Comparison of ENCODE assay signal across 8 mouse cellular contexts in genomic region chr10:79986963-79987362, GRCm38 (mm10). TPM values are rescaled to one million over a fixed set of nuclear protein-coding genes. Genes with fewer than 3 reads are reported as not detected.
DNase-seq lines count a peak whose midpoint lies in the region; ATAC-seq and TF ChIP-seq lines count a peak whose summit lies in the region.

No protein-coding gene starts in this region.

- H3K9me3 ChIP-seq in embryonic facial prominence, embryonic 13.5 days: peaks cover 7% of the 10 kb centered on the region; the same call in 1 of the 2 replicates
- H3K9me3 ChIP-seq in heart, embryonic 12.5 days (replicated peaks): peaks cover 7% of the 10 kb centered on the region; the same call in 1 of the 2 replicates
- H3K9me3 ChIP-seq in kidney, embryonic 16.5 days (ENCODE audit: low read length): peaks cover 6% of the 10 kb centered on the region; the same call in 1 of the 2 replicates
- H3K9me3 ChIP-seq in liver, embryonic 11.5 days (ENCODE audit: control insufficient read depth, low read length): peaks cover 3% of the 10 kb centered on the region

- H3K27ac ChIP-seq in embryonic facial prominence, embryonic 13.5 days: peak overlapping the region; percentile 98
- peak overlapping the region; percentile 94 for H3K27ac ChIP-seq in heart, embryonic 12.5 days (ENCODE audit: poor library complexity, severe bottlenecking)
- H3K27ac ChIP-seq in kidney, embryonic 16.5 days (ENCODE audit: low read length): peak overlapping the region; percentile 96
- peak overlapping the region; percentile 98 for H3K27ac ChIP-seq in liver, embryonic 11.5 days (ENCODE audit: low read depth, low read length)

- H3K79me2 ChIP-seq in myocyte (ENCODE audit: control insufficient read depth, insufficient read depth): peaks cover 33% of the 10 kb centered on the region

- peak; percentile 93 for DNase-seq in 3134 (ENCODE audit: extremely low read depth, insufficient read length, low spot score)
- peak; percentile 92 for DNase-seq in adrenal gland, postnatal 14 days
- peak; percentile 84 for DNase-seq in liver, embryonic 11.5 days (ENCODE audit: low spot score)
- peak; percentile 97 for DNase-seq in splenic B cell, adult 2 months (ENCODE audit: low read depth, low spot score)

- peaks cover 13% of the 10 kb centered on the region for H3K36me3 ChIP-seq in embryonic facial prominence, embryonic 13.5 days
- peaks cover 14% of the 10 kb centered on the region for H3K36me3 ChIP-seq in heart, embryonic 12.5 days
- H3K36me3 ChIP-seq in kidney, embryonic 16.5 days (ENCODE audit: insufficient read depth, low read length): peaks cover 14% of the 10 kb centered on the region
- H3K36me3 ChIP-seq in liver, embryonic 11.5 days (ENCODE audit: control insufficient read depth, insufficient read depth, low read length): peaks cover 8% of the 10 kb centered on the region; the same call in 1 of the 2 replicates
- H3K36me3 ChIP-seq in myocyte (ENCODE audit: control insufficient read depth, insufficient read depth): peaks cover under 1% of the 10 kb centered on the region
- peaks cover 7% of the 10 kb centered on the region; the same call in 1 of the 2 replicates for H3K36me3 ChIP-seq in splenic B cell, adult 2 months (ENCODE audit: control insufficient read depth, insufficient read depth, low read length, poor library complexity, severe bottlenecking)

- H3K27me3 ChIP-seq in embryonic facial prominence, embryonic 13.5 days: no peaks in the 10 kb centered on the region
- H3K27me3 ChIP-seq in heart, embryonic 12.5 days (replicated peaks): no peaks in the 10 kb centered on the region
- no peaks in the 10 kb centered on the region for H3K27me3 ChIP-seq in kidney, embryonic 16.5 days (ENCODE audit: insufficient read depth, low read length)
- peaks cover 8% of the 10 kb centered on the region for H3K27me3 ChIP-seq in liver, embryonic 11.5 days (replicated peaks; ENCODE audit: control insufficient read depth, insufficient read depth, low read length)
- H3K27me3 ChIP-seq in myocyte (ENCODE audit: control insufficient read depth, insufficient read depth, insufficient read length): no peaks in the 10 kb centered on the region
- H3K27me3 ChIP-seq in splenic B cell, adult 2 months (ENCODE audit: control insufficient read depth, insufficient read depth, low read length, poor library complexity, severe bottlenecking): no peaks in the 10 kb centered on the region

- H3K9ac ChIP-seq in embryonic facial prominence, embryonic 13.5 days: peak overlapping the region; percentile 92
- H3K9ac ChIP-seq in heart, embryonic 12.5 days: peak overlapping the region; percentile 89
- 0 out of 2 replicates have a peak overlapping the region, but pooled peaks have one; percentile 1 for H3K9ac ChIP-seq in kidney, embryonic 16.5 days (replicated peaks; ENCODE audit: low read length)
- peak overlapping the region; percentile 92; the same call in 1 of the 2 replicates for H3K9ac ChIP-seq in liver, embryonic 11.5 days (ENCODE audit: low read depth, low read length)

- H3K4me3 ChIP-seq in embryonic facial prominence, embryonic 13.5 days: peak overlapping the region; percentile 78
- H3K4me3 ChIP-seq in heart, embryonic 12.5 days: no peak overlapping the region
- no peak overlapping the region for H3K4me3 ChIP-seq in kidney, embryonic 16.5 days (ENCODE audit: low read length)
- peak overlapping the region; percentile 1; the same call in 1 of the 2 replicates for H3K4me3 ChIP-seq in liver, embryonic 11.5 days (ENCODE audit: low read depth, low read length)
- peak overlapping the region; percentile 74 for H3K4me3 ChIP-seq in myocyte

- peaks cover 58% of the 10 kb centered on the region for H3K4me1 ChIP-seq in embryonic facial prominence, embryonic 13.5 days
- H3K4me1 ChIP-seq in heart, embryonic 12.5 days (replicated peaks): peaks cover 61% of the 10 kb centered on the region
- peaks cover 54% of the 10 kb centered on the region for H3K4me1 ChIP-seq in kidney, embryonic 16.5 days (ENCODE audit: insufficient read depth, low read length)
- peaks cover 53% of the 10 kb centered on the region for H3K4me1 ChIP-seq in liver, embryonic 11.5 days (replicated peaks; ENCODE audit: control insufficient read depth, insufficient read depth, low read length)

- WGBS in embryonic facial prominence, embryonic 13.5 days: 2% methylated on average over 11 of the region's 11 CpGs
- WGBS in heart, embryonic 12.5 days: 7% methylated on average over 11 of the region's 11 CpGs
- WGBS in kidney, embryonic 16.5 days: 7% methylated on average over 11 of the region's 11 CpGs
- 2% methylated on average over 11 of the region's 11 CpGs for WGBS in liver, embryonic 11.5 days

- no peak for TF ChIP-seq POLR2A in myocyte (IDR thresholded peaks at IDR 0.05; ENCODE audit: insufficient read length, low read depth)

- ATAC-seq in embryonic facial prominence, embryonic 13.5 days (ENCODE audit: insufficient number of reproducible peaks, insufficient read depth, low FRiP score, low TSS enrichment, low read depth): no peak
- ATAC-seq in heart, embryonic 12.5 days (ENCODE audit: insufficient number of reproducible peaks, low FRiP score): no peak
- no peak for ATAC-seq in kidney, embryonic 16.5 days (ENCODE audit: low FRiP score, low TSS enrichment)
- ATAC-seq in liver, embryonic 11.5 days (replicated peaks; ENCODE audit: low FRiP score): no peak

- no peak overlapping the region for H3ac ChIP-seq in myocyte (ENCODE audit: control insufficient read depth, insufficient read length)

- peak overlapping the region; percentile 93 for H3K4me2 ChIP-seq in embryonic facial prominence, embryonic 13.5 days
- peak overlapping the region; percentile 90 for H3K4me2 ChIP-seq in heart, embryonic 12.5 days
- H3K4me2 ChIP-seq in kidney, embryonic 16.5 days (replicated peaks; ENCODE audit: low read depth, low read length): peak overlapping the region; percentile 95; the same call in 1 of the 2 replicates
- peak overlapping the region; percentile 93 for H3K4me2 ChIP-seq in liver, embryonic 11.5 days
- H3K4me2 ChIP-seq in myocyte (ENCODE audit: low read depth): peak overlapping the region; percentile 86

TF ChIP-seq in myocyte, 11 proteins besides CTCF, POLR2A, EP300 and RAD21:
- no peak for TF ChIP-seq TCF12 (IDR thresholded peaks at IDR 0.05; ENCODE audit: insufficient read depth, poor library complexity, severe bottlenecking)
- TF ChIP-seq SRF (IDR thresholded peaks at IDR 0.05; ENCODE audit: control insufficient read depth, insufficient read length, low read depth): peak; percentile 29

RNA-seq across cellular contexts. Expression of gene Cnn2, which starts 1.4 kb away (rescaled TPM):
- 40.2 and 55.9 TPM in 2 replicates for total RNA-seq in adrenal gland, postnatal 14 days (2021)
- 298 and 319 TPM in 2 replicates for polyA plus RNA-seq in embryonic facial prominence, embryonic 13.5 days (2015; fragmentation: Nextera tagmentation; extraction: Ambion mirVana)
- polyA plus RNA-seq in heart, embryonic 12.5 days (2016; fragmentation: Nextera tagmentation; extraction: Ambion mirVana): 302 and 307 TPM in 2 replicates
- 309 and 332 TPM in 2 replicates for polyA plus RNA-seq in kidney, embryonic 16.5 days (2015; fragmentation: Nextera tagmentation; extraction: Ambion mirVana)
- 115 and 124 TPM in 2 replicates for polyA plus RNA-seq in liver, embryonic 11.5 days (2014; fragmentation: Nextera tagmentation; extraction: Ambion mirVana)
- polyA plus RNA-seq in myocyte (2012; fragmentation: generic; extraction: Trizol): 109 TPM

RNA-seq across cellular contexts. Expression of gene Tmem259, which starts 2.8 kb away (rescaled TPM):
- total RNA-seq in adrenal gland, postnatal 14 days (2021): 141 and 157 TPM in 2 replicates
- polyA plus RNA-seq in embryonic facial prominence, embryonic 13.5 days (2015; fragmentation: Nextera tagmentation; extraction: Ambion mirVana): 15.4 and 17.0 TPM in 2 replicates
- polyA plus RNA-seq in heart, embryonic 12.5 days (2016; fragmentation: Nextera tagmentation; extraction: Ambion mirVana): 20.8 and 20.9 TPM in 2 replicates
- 10.8 and 11.2 TPM in 2 replicates for polyA plus RNA-seq in kidney, embryonic 16.5 days (2015; fragmentation: Nextera tagmentation; extraction: Ambion mirVana)
- 14.9 and 20.2 TPM in 2 replicates for polyA plus RNA-seq in liver, embryonic 11.5 days (2014; fragmentation: Nextera tagmentation; extraction: Ambion mirVana)
- 152 TPM for polyA plus RNA-seq in myocyte (2012; fragmentation: generic; extraction: Trizol)

RNA-seq across cellular contexts. Expression of gene Abca7, which starts 9.3 kb away (rescaled TPM):
- total RNA-seq in adrenal gland, postnatal 14 days (2021): 18.7 and 20.7 TPM in 2 replicates
- polyA plus RNA-seq in embryonic facial prominence, embryonic 13.5 days (2015; fragmentation: Nextera tagmentation; extraction: Ambion mirVana): 2.2 and 2.6 TPM in 2 replicates
- polyA plus RNA-seq in heart, embryonic 12.5 days (2016; fragmentation: Nextera tagmentation; extraction: Ambion mirVana): 4.5 and 5.1 TPM in 2 replicates
- 4.2 and 4.4 TPM in 2 replicates for polyA plus RNA-seq in kidney, embryonic 16.5 days (2015; fragmentation: Nextera tagmentation; extraction: Ambion mirVana)
- polyA plus RNA-seq in liver, embryonic 11.5 days (2014; fragmentation: Nextera tagmentation; extraction: Ambion mirVana): 7.7 and 8.6 TPM in 2 replicates
- 15.6 TPM for polyA plus RNA-seq in myocyte (2012; fragmentation: generic; extraction: Trizol)

RNA-seq across cellular contexts. Expression of gene Grin3b, which starts 16.4 kb away (rescaled TPM):
- not detected in 2 replicates for total RNA-seq in adrenal gland, postnatal 14 days (2021)
- 0.52 and 0.83 TPM in 2 replicates for polyA plus RNA-seq in embryonic facial prominence, embryonic 13.5 days (2015; fragmentation: Nextera tagmentation; extraction: Ambion mirVana)
- polyA plus RNA-seq in heart, embryonic 12.5 days (2016; fragmentation: Nextera tagmentation; extraction: Ambion mirVana): 0.12 and 0.29 TPM in 2 replicates
- polyA plus RNA-seq in kidney, embryonic 16.5 days (2015; fragmentation: Nextera tagmentation; extraction: Ambion mirVana): 0.54 and 0.71 TPM in 2 replicates
- polyA plus RNA-seq in liver, embryonic 11.5 days (2014; fragmentation: Nextera tagmentation; extraction: Ambion mirVana): 0.10 and 0.14 TPM in 2 replicates
- polyA plus RNA-seq in myocyte (2012; fragmentation: generic; extraction: Trizol): 0.73 TPM

RNA-seq across cellular contexts. Expression of gene Wdr18, which starts 27.0 kb away (rescaled TPM):
- 30.3 and 36.6 TPM in 2 replicates for total RNA-seq in adrenal gland, postnatal 14 days (2021)
- 97.7 and 106 TPM in 2 replicates for polyA plus RNA-seq in embryonic facial prominence, embryonic 13.5 days (2015; fragmentation: Nextera tagmentation; extraction: Ambion mirVana)
- 78.8 and 89.6 TPM in 2 replicates for polyA plus RNA-seq in heart, embryonic 12.5 days (2016; fragmentation: Nextera tagmentation; extraction: Ambion mirVana)
- polyA plus RNA-seq in kidney, embryonic 16.5 days (2015; fragmentation: Nextera tagmentation; extraction: Ambion mirVana): 101 and 113 TPM in 2 replicates
- polyA plus RNA-seq in liver, embryonic 11.5 days (2014; fragmentation: Nextera tagmentation; extraction: Ambion mirVana): 164 and 171 TPM in 2 replicates
- polyA plus RNA-seq in myocyte (2012; fragmentation: generic; extraction: Trizol): 35.1 TPM

Comparison
In these comparisons a context has a peak if more than half of its experiments do, and no peak if none do; other contexts are left out.
1. H3K4me3 ChIP-seq: peak in embryonic facial prominence, embryonic 13.5 days (single experiment), liver, embryonic 11.5 days (single experiment) and myocyte (single experiment); none in heart, embryonic 12.5 days (single experiment) and kidney, embryonic 16.5 days (single experiment).
2. H3K9ac ChIP-seq: peak in every context shown above with its lines; median percentile 92 in embryonic facial prominence, embryonic 13.5 days; 92 in liver, embryonic 11.5 days; 89 in heart, embryonic 12.5 days; 1 in kidney, embryonic 16.5 days.
3. Peak in every context shown above with its lines, with median percentiles within 50 percentile points of each other: DNase-seq, H3K27ac ChIP-seq and H3K4me2 ChIP-seq.